Mouse (Mus musculus): ENCODE measurements around the gene Miga2. TPM values are rescaled to one million over a fixed set of nuclear protein-coding genes. Genes with fewer than 3 reads are reported as not detected.

The Miga2 gene
- total RNA-seq, 2 experiments from 2014 or later: 120 to 124 TPM

DNA sequence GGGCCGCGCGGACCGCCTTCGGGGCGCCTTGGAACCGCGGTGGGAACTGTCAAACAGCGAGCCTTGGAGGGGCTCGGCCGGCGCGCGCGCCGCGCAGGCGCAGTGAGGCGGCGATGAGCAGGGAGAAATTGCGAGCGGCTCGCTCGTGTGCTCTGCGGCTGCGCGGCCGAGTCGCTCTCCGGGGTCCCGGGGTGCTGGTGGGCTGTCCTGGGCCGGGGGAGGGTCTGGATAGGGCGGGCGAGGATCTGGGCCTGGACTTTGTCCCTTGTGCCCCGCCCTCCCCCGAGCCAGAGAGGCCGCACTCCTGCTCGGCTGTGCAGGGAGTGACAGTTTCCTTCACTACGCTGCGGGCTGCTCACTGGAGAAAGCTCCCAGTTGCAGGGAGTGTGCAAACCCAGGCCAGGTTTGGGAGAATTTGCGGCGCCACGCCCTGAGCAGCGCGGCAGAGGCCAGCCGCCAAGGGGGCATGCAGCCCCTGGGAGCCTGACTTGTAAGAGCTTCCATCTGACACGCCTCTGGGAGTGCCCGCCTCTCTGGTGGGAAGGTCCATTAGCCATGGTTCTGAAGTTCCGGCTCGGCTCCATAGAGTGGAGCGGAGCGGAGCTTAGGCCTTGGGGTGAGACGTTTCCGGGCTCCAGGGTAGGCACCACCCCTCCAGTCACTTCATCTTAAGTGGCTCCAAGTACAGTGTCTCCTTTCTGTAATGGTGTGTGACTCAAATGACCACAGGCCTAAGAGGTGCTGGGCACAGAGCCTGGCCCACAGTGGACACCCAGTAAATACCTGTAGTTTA, 28.7 kb downstream of the Miga2 start:
- peak; percentile 58 to 67 for DNase-seq (ENCODE audit: low spot score in 2 of 2)
- intact Hi-C loops (cut with DNase I): loop anchor here (2.0 kb wide), 1 partner anchor 20 kb away; no protein-coding TSS in a partner anchor

DNA sequence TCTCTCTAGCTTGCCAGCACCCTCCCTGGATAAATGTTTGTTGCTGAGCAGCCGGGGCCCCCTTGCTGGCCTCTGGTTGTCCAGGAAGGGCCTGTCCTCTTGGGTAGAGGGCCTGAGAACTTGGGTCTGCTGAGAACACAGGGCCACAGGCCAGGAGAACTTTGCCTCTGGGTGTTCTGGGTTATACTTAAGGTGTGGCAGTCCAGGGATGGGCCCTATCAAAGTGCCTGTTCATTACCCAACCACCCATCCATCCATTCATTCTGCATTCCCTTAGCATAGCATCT, 29.3 kb downstream of the Miga2 start:
- no peak for DNase-seq (ENCODE audit: low spot score in 2 of 2)
- intact Hi-C loops (cut with DNase I): loop anchor here (2.0 kb wide), 1 partner anchor 19 kb away; no protein-coding TSS in a partner anchor

- no peak for DNase-seq (ENCODE audit: low spot score in 2 of 2)
- intact Hi-C loops (cut with DNase I): no loop called here
These were observed 31.7 kb downstream of the Miga2 start for GRCm38 (mm10) chr2:30395757-30396156.

- intact Hi-C loops (cut with DNase I): no loop called here
- DNase-seq (ENCODE audit: low spot score in 2 of 2): no peak
These were observed 32.2 kb downstream of the Miga2 start for GRCm38 (mm10) chr2:30396246-30396645.

- intact Hi-C loops (cut with DNase I): no loop called here
- DNase-seq (ENCODE audit: low spot score in 2 of 2): no peak
These were observed 34.0 kb downstream of the Miga2 start for GRCm38 (mm10) chr2:30397986-30398512.

- intact Hi-C loops (cut with DNase I): no loop called here
- DNase-seq (ENCODE audit: low spot score in 2 of 2): no peak
These were observed 35.4 kb downstream of the Miga2 start for GRCm38 (mm10) chr2:30399191-30400171.

DNA sequence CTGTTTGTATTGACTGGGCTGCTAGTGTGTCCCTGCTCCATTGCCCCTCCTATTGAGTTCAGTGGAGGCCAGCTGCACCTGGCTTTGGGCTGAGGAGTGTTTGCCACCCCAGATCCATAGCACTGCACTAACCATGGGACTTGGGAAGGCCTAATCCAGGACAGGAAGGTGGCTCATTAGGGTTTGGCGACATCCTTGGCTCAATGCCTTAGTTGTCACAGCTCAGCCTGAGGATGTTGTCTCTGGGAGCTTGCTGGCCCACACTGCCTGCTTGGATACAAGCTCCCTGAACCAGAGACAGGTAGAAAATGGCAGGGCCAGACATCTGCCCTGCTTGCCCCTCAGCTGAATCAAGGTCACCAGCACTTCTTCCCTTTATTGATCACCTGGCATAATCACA, 37.5 kb downstream of the Miga2 start:
- DNase-seq (ENCODE audit: low spot score in 2 of 2): no peak
- intact Hi-C loops (cut with DNase I): no loop called here

GRCm38 (mm10) chr2:30402351-30402826, 38.4 kb downstream of the Miga2 start:
- intact Hi-C loops (cut with DNase I): no loop called here
- no peak for DNase-seq (ENCODE audit: low spot score in 2 of 2)

- intact Hi-C loops (cut with DNase I): no loop called here
- no peak for DNase-seq (ENCODE audit: low spot score in 2 of 2)
These were observed 38.8 kb downstream of the Miga2 start for GRCm38 (mm10) chr2:30402843-30403242.

- no peak for DNase-seq (ENCODE audit: low spot score in 2 of 2)
- intact Hi-C loops (cut with DNase I): no loop called here
These were observed 39.8 kb downstream of the Miga2 start for GRCm38 (mm10) chr2:30403870-30404269.

- intact Hi-C loops (cut with DNase I): no loop called here
- no peak for DNase-seq (ENCODE audit: low spot score in 2 of 2)
These were observed 43.2 kb downstream of the Miga2 start for GRCm38 (mm10) chr2:30407221-30407620.

DNA sequence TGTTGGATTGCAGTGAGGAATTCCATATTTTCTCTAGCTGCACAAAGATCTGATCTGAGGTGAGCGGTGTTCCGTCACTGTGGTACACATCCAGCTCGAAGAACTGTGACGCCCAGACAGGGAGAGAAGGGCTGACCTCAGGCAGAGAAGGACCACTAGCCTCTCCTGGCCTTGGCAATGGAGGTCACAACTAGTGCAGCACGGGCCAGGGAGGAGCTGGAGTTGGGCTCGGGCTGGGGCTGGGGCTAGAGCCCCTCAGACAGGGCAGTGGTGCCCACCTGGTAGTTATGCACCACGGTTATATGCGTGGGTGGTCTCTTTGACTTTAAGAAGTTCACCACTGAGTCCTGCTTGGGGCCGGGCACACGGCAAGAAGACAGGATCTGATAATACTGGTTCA, 43.7 kb downstream of the Miga2 start:
- intact Hi-C loops (cut with DNase I): no loop called here
- no peak for DNase-seq (ENCODE audit: low spot score in 2 of 2)

GRCm38 (mm10) chr2:30408452-30409100, 44.5 kb downstream of the Miga2 start:
- intact Hi-C loops (cut with DNase I): no loop called here
- DNase-seq (ENCODE audit: low spot score in 2 of 2): no peak

DNA sequence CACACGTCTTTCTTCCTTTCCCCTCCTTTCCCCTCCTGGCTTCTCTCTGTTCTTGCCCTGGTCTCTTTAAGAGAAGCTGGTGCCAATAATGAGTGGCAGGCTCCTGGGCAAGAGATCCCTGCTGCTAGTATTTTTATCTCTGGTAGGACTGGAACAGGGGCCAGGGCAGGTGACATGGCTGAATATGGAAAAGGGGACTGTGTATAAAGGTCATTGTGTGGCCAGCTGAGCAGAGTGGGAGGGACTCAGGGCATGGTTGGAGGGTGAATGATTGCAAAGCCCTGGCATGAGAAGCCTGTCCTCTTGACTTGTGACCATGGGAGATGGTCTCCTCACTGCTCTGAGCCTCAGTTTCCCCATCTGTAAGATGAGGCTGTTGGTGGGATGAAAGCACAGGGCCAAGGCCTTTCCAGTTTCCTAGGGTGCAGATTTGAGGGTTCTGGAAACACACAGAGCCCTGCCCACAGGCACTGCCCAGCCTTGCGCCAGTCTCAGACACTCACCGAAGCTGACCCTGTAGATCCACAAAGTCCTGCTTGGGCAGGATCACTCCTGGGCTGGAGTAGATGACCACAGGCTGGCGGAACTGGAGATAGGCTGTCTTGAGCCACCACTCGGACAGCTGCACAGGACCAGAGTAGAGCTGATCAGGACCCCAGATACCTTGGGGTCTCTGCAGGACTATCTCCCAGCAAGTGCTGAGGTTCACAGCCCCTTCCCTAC, 45.6 kb downstream of the Miga2 start:
- intact Hi-C loops (cut with DNase I): no loop called here
- DNase-seq (ENCODE audit: low spot score in 2 of 2): no peak

- DNase-seq (ENCODE audit: low spot score in 2 of 2): peak; percentile 61 to 86
- intact Hi-C loops (cut with DNase I): loop anchor here (2.0 kb wide), 1 partner anchor 21 kb away; the partner anchor contains the start of gene Dolpp1
These were observed 49.3 kb downstream of the Miga2 start for GRCm38 (mm10) chr2:30413038-30413973.

- intact Hi-C loops (cut with DNase I): no loop called here
- no peak for DNase-seq (ENCODE audit: low spot score in 2 of 2)
These were observed 50.1 kb downstream of the Miga2 start for GRCm38 (mm10) chr2:30414101-30414500.

GRCm38 (mm10) chr2:30414681-30415080, 50.6 kb downstream of the Miga2 start:
- intact Hi-C loops (cut with DNase I): no loop called here
- DNase-seq (ENCODE audit: low spot score in 2 of 2): no peak
